Mouse (Mus musculus) kidney, embryonic 15.5 days (tissue): ENCODE results near the gene Gm10277. TPM values are rescaled to one million over a fixed set of nuclear protein-coding genes. Genes with fewer than 3 reads are reported as not detected.

Experiments used
- ATAC-seq: fragments of 200-750 bp; cut with Nextera tagmentation; replicated peaks from 2 replicates; pipeline ENCODE4 v1.8.0; 2017; ENCODE audit warnings: moderate TSS enrichment; ENCODE audit not compliant: low FRiP score
- H3K27ac ChIP-seq: fragments of 300-500 bp; sonication (generic); 2 replicates; pipeline ENCODE4 v1.5.1; 2015; ENCODE audit warnings: mild to moderate bottlenecking, inconsistent platforms
- H3K27me3 ChIP-seq: fragments of 300-500 bp; sonication (generic); 2 replicates; pipeline ENCODE4 v1.6.1; 2015; ENCODE audit warnings: inconsistent platforms
- H3K36me3 ChIP-seq: fragments of 300-500 bp; sonication (generic); 2 replicates; pipeline ENCODE4 v1.6.1; 2015; ENCODE audit warnings: inconsistent platforms
- H3K4me1 ChIP-seq: fragments of 300-500 bp; sonication (generic); 2 replicates; pipeline ENCODE4 v1.6.1; 2015; ENCODE audit warnings: inconsistent platforms
- H3K4me2 ChIP-seq: fragments of 300-500 bp; sonication (generic); 2 replicates; pipeline ENCODE4 v1.6.1; 2015; ENCODE audit warnings: moderate library complexity, mild to moderate bottlenecking, inconsistent platforms
- H3K4me3 ChIP-seq: fragments of 300-500 bp; sonication (generic); replicated peaks from 2 replicates; pipeline ENCODE4 v1.5.1; 2015; ENCODE audit warnings: mild to moderate bottlenecking, inconsistent platforms
- H3K9ac ChIP-seq: fragments of 300-500 bp; sonication (generic); 2 replicates; pipeline ENCODE4 v1.6.1; 2015; ENCODE audit warnings: mild to moderate bottlenecking, inconsistent platforms
- H3K9me3 ChIP-seq: fragments of 300-500 bp; sonication (generic); replicated peaks from 2 replicates; pipeline ENCODE4 v1.6.1; 2016; ENCODE audit warnings: inconsistent platforms
- WGBS: fragments of 180-500 bp; shearing (Covaris S2); methylation state at CpG from one replicate; pipeline ENCODE4 v1.1.7; 2015; ENCODE audit warnings: mixed read lengths; 5-methylcytosine and 5-hydroxymethylcytosine counted together
- polyA plus RNA-seq: library from polyadenylated mRNA; unstranded; fragments of >200 nt; fragmentation: Nextera tagmentation; extraction: Ambion mirVana; gene quantifications from 2 replicates; pipeline ENCODE4 v1.2.1, GENCODE M21; 2015

The Gm10277 gene
- polyA plus RNA-seq, 1 experiment from 2014 or later = 2.3 TPM

- H3K4me1 ChIP-seq = peaks cover 37% of the 10 kb centered on the region
- no peaks in the 10 kb centered on the region for H3K36me3 ChIP-seq
- WGBS = 72% methylated on average over 5 of the region's 5 CpGs
- H3K9me3 ChIP-seq = no peaks in the 10 kb centered on the region
- no peak overlapping the region for H3K4me3 ChIP-seq
- H3K27me3 ChIP-seq = no peaks in the 10 kb centered on the region
- no peak overlapping the region for H3K9ac ChIP-seq
- ATAC-seq = no peak
- no peak overlapping the region for H3K27ac ChIP-seq
- H3K4me2 ChIP-seq = no peak overlapping the region
Measured at GRCm38 (mm10) chr11:77795216-77795615, 7.7 kb upstream of the Gm10277 start.

GRCm38 (mm10) chr11:77793238-77793930, 5.8 kb upstream of the Gm10277 start:
- ATAC-seq = peak; percentile 92
- Histone ChIP-seq H3K9me3 (no peaks in the 10 kb centered on the region), H3K4me1 (peaks cover 37% of the 10 kb centered on the region), H3K36me3 (no peaks in the 10 kb centered on the region), H3K27me3 (no peaks in the 10 kb centered on the region), H3K4me3 (peak overlapping the region; percentile 49), H3K9ac (peak overlapping the region; percentile 41), H3K27ac (peak overlapping the region; percentile 89), H3K4me2 (peak overlapping the region; percentile 73)
- 5% methylated on average over 19 of the region's 19 CpGs for WGBS

- peak overlapping the region; percentile 73 for H3K4me2 ChIP-seq
- no peaks in the 10 kb centered on the region for H3K27me3 ChIP-seq
- H3K4me1 ChIP-seq = peaks cover 37% of the 10 kb centered on the region
- WGBS = 75% methylated on average over 7 of the region's 7 CpGs
- no peak for ATAC-seq
- H3K9ac ChIP-seq = 0 out of 2 replicates have a peak overlapping the region, but pooled peaks have one; percentile 11
- no peaks in the 10 kb centered on the region for H3K9me3 ChIP-seq
- H3K27ac ChIP-seq = peak overlapping the region; percentile 89
- H3K36me3 ChIP-seq = no peaks in the 10 kb centered on the region
- H3K4me3 ChIP-seq = no peak overlapping the region
Measured at GRCm38 (mm10) chr11:77792566-77792909, 5.0 kb upstream of the Gm10277 start.

- Histone ChIP-seq H3K4me2 (0 out of 2 replicates have a peak overlapping the region, but pooled peaks have one; percentile 12), H3K9ac (0 out of 2 replicates have a peak overlapping the region, but pooled peaks have one; percentile 11), H3K27ac (peak overlapping the region; percentile 89), H3K4me3 (no peak overlapping the region), H3K4me1 (peaks cover 37% of the 10 kb centered on the region), H3K27me3 (no peaks in the 10 kb centered on the region), H3K9me3 (no peaks in the 10 kb centered on the region), H3K36me3 (no peaks in the 10 kb centered on the region)
- peak; percentile 55; the same call in 1 of the 2 replicates for ATAC-seq
- 53% methylated on average over 12 of the region's 12 CpGs for WGBS
Measured at GRCm38 (mm10) chr11:77791752-77792565, 4.4 kb upstream of the Gm10277 start.

- Histone ChIP-seq H3K9me3 (no peaks in the 10 kb centered on the region), H3K36me3 (no peaks in the 10 kb centered on the region), H3K4me3 (no peak overlapping the region), H3K9ac (0 out of 2 replicates have a peak overlapping the region, but pooled peaks have one; percentile 6), H3K4me1 (peaks cover 42% of the 10 kb centered on the region), H3K27me3 (no peaks in the 10 kb centered on the region), H3K27ac (peak overlapping the region; percentile 89), H3K4me2 (0 out of 2 replicates have a peak overlapping the region, but pooled peaks have one; percentile 12)
- WGBS = 34% methylated on average over 8 of the region's 8 CpGs
- ATAC-seq = 0 out of 2 replicates have a peak, but pooled peaks have one; percentile 19
Measured at GRCm38 (mm10) chr11:77791241-77791727, 3.7 kb upstream of the Gm10277 start.

- Histone ChIP-seq H3K4me1 (peaks cover 52% of the 10 kb centered on the region), H3K9ac (no peak overlapping the region), H3K27me3 (no peaks in the 10 kb centered on the region), H3K9me3 (no peaks in the 10 kb centered on the region), H3K27ac (peak overlapping the region; percentile 89), H3K4me2 (no peak overlapping the region), H3K36me3 (no peaks in the 10 kb centered on the region), H3K4me3 (no peak overlapping the region)
- WGBS = 48% methylated on average over 9 of the region's 9 CpGs
- ATAC-seq = no peak
Measured at GRCm38 (mm10) chr11:77790286-77790685, 2.7 kb upstream of the Gm10277 start.

- H3K4me3 ChIP-seq = no peak overlapping the region
- no peak overlapping the region for H3K4me2 ChIP-seq
- H3K36me3 ChIP-seq = no peaks in the 10 kb centered on the region
- H3K9me3 ChIP-seq = no peaks in the 10 kb centered on the region
- H3K27me3 ChIP-seq = no peaks in the 10 kb centered on the region
- no peak overlapping the region for H3K9ac ChIP-seq
- peaks cover 60% of the 10 kb centered on the region for H3K4me1 ChIP-seq
- H3K27ac ChIP-seq = no peak overlapping the region
- WGBS = 80% methylated on average over 5 of the region's 5 CpGs
- no peak for ATAC-seq
Measured at GRCm38 (mm10) chr11:77789512-77789911, 2.0 kb upstream of the Gm10277 start.

- Histone ChIP-seq H3K4me2 (peak overlapping the region; percentile 12; the same call in 1 of the 2 replicates), H3K4me1 (peaks cover 69% of the 10 kb centered on the region)
- 49% methylated on average over 7 of the region's 7 CpGs for WGBS
Measured at GRCm38 (mm10) chr11:77785768-77786561, 1.6 kb downstream of the Gm10277 start.

GRCm38 (mm10) chr11:77785396-77785767, 2.2 kb downstream of the Gm10277 start:
- Histone ChIP-seq H3K4me1 (peaks cover 68% of the 10 kb centered on the region), H3K27me3 (no peaks in the 10 kb centered on the region), H3K4me3 (no peak overlapping the region), H3K9ac (0 out of 2 replicates have a peak overlapping the region, but pooled peaks have one; percentile 2), H3K9me3 (no peaks in the 10 kb centered on the region), H3K36me3 (0 out of 2 replicates have a peak, but pooled peaks cover 2% of the 10 kb centered on the region), H3K27ac (peak overlapping the region; percentile 94), H3K4me2 (peak overlapping the region; percentile 12; the same call in 1 of the 2 replicates)
- no peak for ATAC-seq
- WGBS = 12% methylated on average over 5 of the region's 5 CpGs

More at GRCm38 (mm10) chr11:77785768-77786561, 1.6 kb downstream of the Gm10277 start:
- H3K4me3 ChIP-seq = no peak overlapping the region
- H3K36me3 ChIP-seq = no peaks in the 10 kb centered on the region
- peak overlapping the region; percentile 94 for H3K27ac ChIP-seq
- no peaks in the 10 kb centered on the region for H3K9me3 ChIP-seq
- no peaks in the 10 kb centered on the region for H3K27me3 ChIP-seq
- H3K9ac ChIP-seq = no peak overlapping the region
- ATAC-seq = peak; percentile 40

- Histone ChIP-seq H3K27me3 (no peaks in the 10 kb centered on the region), H3K4me3 (no peak overlapping the region), H3K9ac (no peak overlapping the region), H3K36me3 (0 out of 2 replicates have a peak, but pooled peaks cover 5% of the 10 kb centered on the region), H3K9me3 (no peaks in the 10 kb centered on the region), H3K4me2 (peak overlapping the region; percentile 2; the same call in 1 of the 2 replicates), H3K27ac (peak overlapping the region; percentile 94), H3K4me1 (peaks cover 65% of the 10 kb centered on the region)
- 67% methylated on average over 9 of the region's 9 CpGs for WGBS
- no peak for ATAC-seq
Measured at GRCm38 (mm10) chr11:77784894-77785293, 2.7 kb downstream of the Gm10277 start.
